Mouse (Mus musculus): ENCODE data around the gene Ctnnbip1. TPM values are rescaled to one million over a fixed set of nuclear protein-coding genes. Genes with fewer than 3 reads are reported as not detected.

Gene Ctnnbip1
- polyA plus RNA-seq, 1 experiment from 2014 or later: 105 TPM

DNA sequence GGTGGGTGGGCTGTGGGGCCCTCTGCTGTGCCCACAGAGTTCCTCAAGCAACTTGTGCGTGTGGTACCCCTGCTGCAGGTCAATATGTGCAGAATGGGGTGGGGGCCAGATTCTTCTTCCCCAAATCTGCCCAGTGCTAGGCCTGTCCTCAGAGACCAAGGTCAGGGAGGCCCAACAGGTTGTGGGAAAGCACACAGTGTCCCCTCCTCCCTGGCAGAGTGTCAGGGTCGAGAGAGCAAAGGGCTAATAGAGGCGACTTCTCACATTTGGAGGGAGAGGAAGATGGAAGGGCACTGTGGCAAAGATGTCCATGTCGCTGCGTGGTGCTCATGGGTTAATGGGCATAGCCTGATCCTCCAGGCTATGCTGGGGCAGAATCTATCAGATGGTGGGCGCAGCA is 7.8 kb downstream of the Ctnnbip1 start:
- Histone ChIP-seq H3K36me3 (no peaks in the 10 kb centered on the region), H3K27ac (replicated peaks) (no peak overlapping the region)
- WGBS: 86% methylated on average over 6 of the region's 6 CpGs

DNA sequence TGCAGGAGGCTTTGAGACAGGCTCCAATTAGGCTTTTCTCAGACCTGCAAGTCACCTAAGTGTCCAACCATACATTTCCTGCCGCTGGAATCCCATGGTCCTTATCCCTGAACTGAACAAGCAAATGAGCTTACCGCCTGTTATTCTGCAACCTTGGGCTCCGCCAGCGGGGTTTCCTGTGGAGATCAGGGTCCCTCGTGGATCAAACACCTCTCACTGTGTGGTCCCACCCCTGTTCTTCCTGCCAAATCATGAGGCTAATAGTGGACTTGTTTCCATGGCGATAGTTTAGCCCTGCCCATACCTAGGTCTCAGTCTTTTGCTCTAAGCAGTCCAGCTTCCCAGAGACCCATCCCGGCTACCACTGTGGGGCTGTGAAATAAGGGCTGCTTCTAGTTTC is 8.3 kb downstream of the Ctnnbip1 start:
- H3K4me1 ChIP-seq (replicated peaks): peaks cover 26% of the 10 kb centered on the region
- peak; percentile 59; the same call in 1 of the 2 replicates for ATAC-seq (ENCODE audit: low FRiP score, low read depth)
- WGBS: 43% methylated on average over 7 of the region's 7 CpGs
- no peaks in the 10 kb centered on the region for H3K27me3 ChIP-seq
- H3K36me3 ChIP-seq: no peaks in the 10 kb centered on the region
- H3K9ac ChIP-seq: no peak overlapping the region
- no peak overlapping the region for H3K4me3 ChIP-seq
- H3K4me2 ChIP-seq: no peak overlapping the region
- no peaks in the 10 kb centered on the region for H3K9me3 ChIP-seq
- H3K27ac ChIP-seq (replicated peaks): no peak overlapping the region

More for the DNA sequence above, 7.8 kb downstream of the Ctnnbip1 start:
- no peak overlapping the region for H3K4me3 ChIP-seq
- no peaks in the 10 kb centered on the region for H3K27me3 ChIP-seq
- H3K4me1 ChIP-seq (replicated peaks): peaks cover 30% of the 10 kb centered on the region
- no peak overlapping the region for H3K4me2 ChIP-seq
- no peaks in the 10 kb centered on the region for H3K9me3 ChIP-seq
- no peak overlapping the region for H3K9ac ChIP-seq
- ATAC-seq (ENCODE audit: low FRiP score, low read depth): 0 out of 2 replicates have a peak, but pooled peaks have one; percentile 25

- H3K27ac ChIP-seq (replicated peaks): no peak overlapping the region
- H3K27me3 ChIP-seq: no peaks in the 10 kb centered on the region
- H3K9me3 ChIP-seq: no peaks in the 10 kb centered on the region
- no peak overlapping the region for H3K9ac ChIP-seq
- ATAC-seq (ENCODE audit: low FRiP score, low read depth): no peak
- H3K36me3 ChIP-seq: no peaks in the 10 kb centered on the region
- H3K4me2 ChIP-seq: no peak overlapping the region
- WGBS: 82% methylated on average over 15 of the region's 15 CpGs
- H3K4me3 ChIP-seq: no peak overlapping the region
- H3K4me1 ChIP-seq (replicated peaks): peaks cover 21% of the 10 kb centered on the region
Measured at GRCm38 (mm10) chr4:149527621-149528354, 9.8 kb downstream of the Ctnnbip1 start.

DNA sequence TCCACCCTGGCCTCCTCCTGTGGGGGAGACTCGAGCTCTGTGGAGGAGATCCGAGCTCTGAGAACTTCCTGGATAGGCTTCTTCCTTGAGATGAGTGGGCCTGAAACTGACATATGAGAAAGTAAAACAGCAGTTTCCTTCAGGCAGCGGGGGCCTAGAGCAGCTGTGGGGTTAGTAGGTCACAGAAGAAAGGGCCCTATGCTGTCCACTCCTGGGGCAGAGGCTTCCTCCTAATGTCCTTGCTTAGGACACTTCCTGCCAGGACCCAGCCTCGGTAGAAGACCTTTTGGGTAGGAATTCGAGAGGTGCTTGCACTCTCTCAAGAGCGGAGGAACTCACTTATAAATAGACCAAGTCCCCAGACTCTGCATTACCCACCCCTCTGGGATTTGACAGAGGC is 11.7 kb downstream of the Ctnnbip1 start:
- no peaks in the 10 kb centered on the region for H3K9me3 ChIP-seq
- H3K9ac ChIP-seq: no peak overlapping the region
- 76% methylated on average over 6 of the region's 6 CpGs for WGBS
- no peak overlapping the region for H3K4me2 ChIP-seq
- no peak for ATAC-seq (ENCODE audit: low FRiP score, low read depth)
- peaks cover 14% of the 10 kb centered on the region for H3K4me1 ChIP-seq (replicated peaks)
- no peak overlapping the region for H3K4me3 ChIP-seq
- H3K36me3 ChIP-seq: no peaks in the 10 kb centered on the region
- 0 out of 2 replicates have a peak overlapping the region, but pooled peaks have one; percentile 13 for H3K27ac ChIP-seq (replicated peaks)
- H3K27me3 ChIP-seq: no peaks in the 10 kb centered on the region

DNA sequence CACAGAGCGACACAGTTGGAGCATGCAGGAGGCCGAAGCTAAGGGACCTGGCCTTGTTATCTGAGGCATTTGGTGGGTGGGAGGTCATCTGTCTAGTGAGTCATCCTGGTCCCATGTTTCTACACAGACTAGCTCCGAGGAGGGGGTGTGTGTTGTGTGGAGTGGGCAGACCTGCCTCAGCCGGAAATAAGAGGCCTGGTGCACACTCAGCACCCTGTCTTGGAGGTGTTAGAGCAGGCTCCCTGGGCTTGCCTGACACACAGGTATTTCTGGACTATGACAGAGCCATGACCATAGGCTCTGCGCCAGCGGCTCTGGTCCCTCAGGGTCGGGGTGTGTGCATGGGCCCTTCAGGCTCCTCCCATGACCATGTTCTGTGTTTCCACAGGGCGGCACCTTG is 21.4 kb downstream of the Ctnnbip1 start:
- no peaks in the 10 kb centered on the region for H3K36me3 ChIP-seq
- H3K4me2 ChIP-seq: no peak overlapping the region
- no peak overlapping the region for H3K9ac ChIP-seq
- H3K4me1 ChIP-seq (replicated peaks): no peaks in the 10 kb centered on the region
- H3K27ac ChIP-seq (replicated peaks): no peak overlapping the region
- no peak overlapping the region for H3K4me3 ChIP-seq
- H3K9me3 ChIP-seq: no peaks in the 10 kb centered on the region
- ATAC-seq (ENCODE audit: low FRiP score, low read depth): no peak; the same call in 1 of the 2 replicates
- 85% methylated on average over 8 of the region's 8 CpGs for WGBS
- no peaks in the 10 kb centered on the region for H3K27me3 ChIP-seq

DNA sequence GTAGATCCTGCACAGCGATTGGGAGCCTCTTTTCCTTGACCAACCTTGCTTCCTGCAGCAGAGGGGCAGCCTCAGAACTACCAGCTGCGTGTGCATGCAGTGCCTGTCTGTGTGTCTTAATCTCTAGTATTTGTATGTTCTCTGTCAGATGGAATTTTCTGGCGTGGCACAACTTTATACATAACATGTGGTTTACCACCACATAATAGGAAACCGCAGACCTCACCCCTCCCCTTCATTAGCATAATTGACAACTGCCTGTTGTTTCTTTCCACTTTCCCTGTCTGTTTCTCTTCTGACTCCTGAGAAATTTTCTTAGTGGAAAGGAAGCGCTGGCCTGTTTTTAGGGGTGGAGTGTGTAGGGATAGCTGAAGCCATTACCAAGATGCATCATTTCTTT is 23.9 kb downstream of the Ctnnbip1 start:
- WGBS: 65% methylated on average over 5 of the region's 5 CpGs

DNA sequence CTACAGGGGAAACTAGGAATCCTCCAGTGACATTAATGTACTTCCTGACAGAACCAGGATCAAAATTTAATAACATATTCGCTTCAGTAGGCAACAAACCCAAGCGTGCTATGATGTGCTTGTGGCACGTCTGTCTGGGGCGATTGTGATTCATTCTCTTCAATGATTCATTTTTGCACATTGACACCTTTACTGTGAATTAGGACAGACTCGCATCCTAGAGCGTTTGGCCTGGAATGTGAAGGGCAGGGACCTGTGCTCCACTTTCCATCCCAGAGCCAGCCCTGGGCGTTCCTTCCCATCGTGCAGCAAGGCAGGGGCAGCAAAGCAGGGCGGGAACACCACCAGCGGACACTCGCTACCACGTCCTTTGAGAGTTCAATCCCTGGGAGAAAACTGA is 24.4 kb downstream of the Ctnnbip1 start:
- peaks cover 21% of the 10 kb centered on the region; the same call in 1 of the 2 replicates for H3K36me3 ChIP-seq
- no peaks in the 10 kb centered on the region for H3K27me3 ChIP-seq
- H3K4me2 ChIP-seq: no peak overlapping the region
- H3K27ac ChIP-seq (replicated peaks): no peak overlapping the region
- no peaks in the 10 kb centered on the region for H3K9me3 ChIP-seq
- no peak overlapping the region for H3K4me3 ChIP-seq
- 72% methylated on average over 12 of the region's 12 CpGs for WGBS
- H3K4me1 ChIP-seq (replicated peaks): no peaks in the 10 kb centered on the region
- ATAC-seq (ENCODE audit: low FRiP score, low read depth): no peak
- H3K9ac ChIP-seq: no peak overlapping the region

More for the DNA sequence above, 23.9 kb downstream of the Ctnnbip1 start:
- Histone ChIP-seq H3K27ac (replicated peaks) (no peak overlapping the region), H3K4me2 (no peak overlapping the region), H3K27me3 (no peaks in the 10 kb centered on the region), H3K36me3 (peaks cover 16% of the 10 kb centered on the region; the same call in 1 of the 2 replicates), H3K4me1 (replicated peaks) (no peaks in the 10 kb centered on the region), H3K9me3 (no peaks in the 10 kb centered on the region), H3K9ac (no peak overlapping the region), H3K4me3 (no peak overlapping the region)
- ATAC-seq (ENCODE audit: low FRiP score, low read depth): no peak

GRCm38 (mm10) chr4:149542927-149543553 is 25.0 kb downstream of the Ctnnbip1 start:
- H3K4me3 ChIP-seq: no peak overlapping the region
- no peak overlapping the region for H3K4me2 ChIP-seq
- peak; percentile 10; the same call in 1 of the 2 replicates for ATAC-seq (ENCODE audit: low FRiP score, low read depth)
- peaks cover 26% of the 10 kb centered on the region; the same call in 1 of the 2 replicates for H3K36me3 ChIP-seq
- H3K27ac ChIP-seq (replicated peaks): no peak overlapping the region
- H3K9me3 ChIP-seq: no peaks in the 10 kb centered on the region
- no peak overlapping the region for H3K9ac ChIP-seq
- H3K4me1 ChIP-seq (replicated peaks): no peaks in the 10 kb centered on the region
- no peaks in the 10 kb centered on the region for H3K27me3 ChIP-seq
- WGBS: 40% methylated on average over 10 of the region's 10 CpGs

DNA sequence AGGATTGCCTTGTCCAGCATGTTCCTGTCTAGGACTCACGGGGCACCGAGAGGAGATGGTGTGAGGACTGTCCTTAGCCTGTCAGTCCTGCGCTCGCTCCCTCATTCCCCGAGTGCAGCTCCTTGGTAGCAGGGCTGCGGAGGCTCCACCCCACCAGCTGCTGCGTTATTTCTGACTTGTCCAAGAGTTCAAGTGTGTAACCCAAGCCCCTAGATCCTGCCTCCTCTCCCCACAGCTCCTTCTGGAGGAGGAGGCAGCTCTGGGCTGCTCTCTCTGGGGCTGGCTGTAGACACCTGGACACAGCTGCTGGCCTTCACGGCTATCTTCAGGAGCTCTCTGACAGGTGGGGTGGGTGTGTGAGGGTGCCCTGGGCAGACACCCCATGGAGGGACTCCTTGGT is 26.9 kb downstream of the Ctnnbip1 start:
- no peak for ATAC-seq (ENCODE audit: low FRiP score, low read depth)
- H3K36me3 ChIP-seq: peaks cover 26% of the 10 kb centered on the region; the same call in 1 of the 2 replicates
- no peak overlapping the region for H3K9ac ChIP-seq
- H3K4me3 ChIP-seq: no peak overlapping the region
- H3K9me3 ChIP-seq: no peaks in the 10 kb centered on the region
- H3K27ac ChIP-seq (replicated peaks): no peak overlapping the region
- no peaks in the 10 kb centered on the region for H3K4me1 ChIP-seq (replicated peaks)
- no peaks in the 10 kb centered on the region for H3K27me3 ChIP-seq
- no peak overlapping the region for H3K4me2 ChIP-seq
- 82% methylated on average over 8 of the region's 8 CpGs for WGBS

- no peaks in the 10 kb centered on the region for H3K27me3 ChIP-seq
- H3K36me3 ChIP-seq: peaks cover 26% of the 10 kb centered on the region; the same call in 1 of the 2 replicates
- no peak overlapping the region for H3K4me2 ChIP-seq
- no peaks in the 10 kb centered on the region for H3K4me1 ChIP-seq (replicated peaks)
- no peak overlapping the region for H3K27ac ChIP-seq (replicated peaks)
- 89% methylated on average over 9 of the region's 9 CpGs for WGBS
- no peak overlapping the region for H3K9ac ChIP-seq
- H3K4me3 ChIP-seq: no peak overlapping the region
- no peak for ATAC-seq (ENCODE audit: low FRiP score, low read depth)
- H3K9me3 ChIP-seq: no peaks in the 10 kb centered on the region
Measured at GRCm38 (mm10) chr4:149546797-149547444, 28.9 kb downstream of the Ctnnbip1 start.

DNA sequence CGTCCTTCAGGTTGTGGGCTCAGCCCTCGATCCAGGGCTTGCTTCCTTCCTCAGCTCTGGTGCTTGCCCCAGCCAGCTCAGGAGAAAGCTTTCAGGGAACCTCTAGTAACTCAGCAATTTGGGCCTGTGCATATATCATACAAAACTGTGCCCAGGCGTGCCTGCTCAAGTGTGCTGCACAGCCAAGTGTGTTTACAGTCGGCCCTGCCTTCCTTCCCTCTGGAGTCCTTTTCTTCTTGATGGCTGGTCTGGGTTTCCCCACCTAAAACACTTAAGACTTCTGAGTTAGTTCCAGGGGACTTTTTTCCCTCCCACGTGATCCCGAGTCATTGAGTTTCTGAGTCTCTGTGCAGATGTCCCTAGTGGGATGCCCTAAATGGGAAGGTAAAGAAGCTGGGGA is 29.5 kb downstream of the Ctnnbip1 start:
- Histone ChIP-seq H3K36me3 (peaks cover 26% of the 10 kb centered on the region; the same call in 1 of the 2 replicates), H3K9me3 (no peaks in the 10 kb centered on the region), H3K4me1 (replicated peaks) (no peaks in the 10 kb centered on the region), H3K27ac (replicated peaks) (no peak overlapping the region), H3K4me2 (no peak overlapping the region), H3K4me3 (no peak overlapping the region), H3K9ac (no peak overlapping the region), H3K27me3 (no peaks in the 10 kb centered on the region)
- no peak for ATAC-seq (ENCODE audit: low FRiP score, low read depth)
- WGBS: 88% methylated on average over 6 of the region's 6 CpGs

Data from hindbrain, embryonic 15.5 days (tissue).